Mouse (Mus musculus): Measurements from ENCODE around the gene Arhgap9. TPM values are rescaled to one million over a fixed set of nuclear protein-coding genes. Genes with fewer than 3 reads are reported as not detected.

Gene Arhgap9
- polyA plus RNA-seq, 1 experiment from 2014 or later = 2.2 TPM

- Histone ChIP-seq H3K4me2 (replicated peaks) (no peak overlapping the region), H3K27ac (no peak overlapping the region), H3K4me1 (peaks cover 5% of the 10 kb centered on the region; the same call in 1 of the 2 replicates), H3K27me3 (peaks cover 5% of the 10 kb centered on the region; the same call in 1 of the 2 replicates), H3K9ac (no peak overlapping the region), H3K9me3 (replicated peaks) (no peaks in the 10 kb centered on the region), H3K4me3 (no peak overlapping the region), H3K36me3 (no peaks in the 10 kb centered on the region)
- ATAC-seq (ENCODE audit: low FRiP score) = no peak
- WGBS = 42% methylated on average over 10 of the region's 10 CpGs
Measured at GRCm38 (mm10) chr10:127355336-127355735, 33.6 kb downstream of the Arhgap9 start.

GRCm38 (mm10) chr10:127360714-127361113 lies 39.0 kb downstream of the Arhgap9 start:
- no peaks in the 10 kb centered on the region for H3K9me3 ChIP-seq (replicated peaks)
- ATAC-seq (ENCODE audit: low FRiP score) = no peak
- H3K9ac ChIP-seq = no peak overlapping the region
- no peak overlapping the region for H3K4me2 ChIP-seq (replicated peaks)
- 83% methylated on average over 3 of the region's 3 CpGs for WGBS
- no peaks in the 10 kb centered on the region for H3K36me3 ChIP-seq
- no peak overlapping the region for H3K27ac ChIP-seq
- no peaks in the 10 kb centered on the region for H3K27me3 ChIP-seq
- H3K4me1 ChIP-seq = no peaks in the 10 kb centered on the region
- no peak overlapping the region for H3K4me3 ChIP-seq

GRCm38 (mm10) chr10:127367116-127367515 lies 45.4 kb downstream of the Arhgap9 start:
- H3K27ac ChIP-seq = no peak overlapping the region
- H3K4me1 ChIP-seq = no peaks in the 10 kb centered on the region
- no peaks in the 10 kb centered on the region for H3K9me3 ChIP-seq (replicated peaks)
- ATAC-seq (ENCODE audit: low FRiP score) = no peak
- H3K9ac ChIP-seq = no peak overlapping the region
- no peaks in the 10 kb centered on the region for H3K27me3 ChIP-seq
- no peaks in the 10 kb centered on the region for H3K36me3 ChIP-seq
- H3K4me3 ChIP-seq = no peak overlapping the region
- no peak overlapping the region for H3K4me2 ChIP-seq (replicated peaks)
- 75% methylated on average over 5 of the region's 5 CpGs for WGBS

- Histone ChIP-seq H3K27ac (no peak overlapping the region), H3K4me2 (replicated peaks) (no peak overlapping the region), H3K4me3 (no peak overlapping the region), H3K27me3 (no peaks in the 10 kb centered on the region), H3K9me3 (replicated peaks) (no peaks in the 10 kb centered on the region), H3K4me1 (no peaks in the 10 kb centered on the region), H3K9ac (no peak overlapping the region), H3K36me3 (no peaks in the 10 kb centered on the region)
- ATAC-seq (ENCODE audit: low FRiP score) = no peak
- WGBS = 72% methylated on average over 2 of the region's 2 CpGs
Measured at GRCm38 (mm10) chr10:127368273-127368672, 46.5 kb downstream of the Arhgap9 start.

GRCm38 (mm10) chr10:127369834-127370820 lies 48.4 kb downstream of the Arhgap9 start, which contains the start of gene Inhbc:
Gene Inhbc, minus strand, starts transcription at chr10:127370431.
- Histone ChIP-seq H3K36me3 (no peaks in the 10 kb centered on the region), H3K4me1 (no peaks in the 10 kb centered on the region), H3K9ac (no peak within 1 kb of the TSS), H3K27me3 (no peaks in the 10 kb centered on the region), H3K9me3 (replicated peaks) (no peaks in the 10 kb centered on the region), H3K4me3 (no peak within 1 kb of the TSS), H3K27ac (no peak within 1 kb of the TSS), H3K4me2 (replicated peaks) (no peak within 1 kb of the TSS)
- WGBS = 78% methylated on average over 22 of the region's 22 CpGs
- ATAC-seq (ENCODE audit: low FRiP score) = no peak

GRCm38 (mm10) chr10:127371023-127371422 lies 49.3 kb downstream of the Arhgap9 start:
- Histone ChIP-seq H3K4me1 (no peaks in the 10 kb centered on the region), H3K9ac (no peak overlapping the region), H3K27ac (no peak overlapping the region), H3K9me3 (replicated peaks) (no peaks in the 10 kb centered on the region), H3K4me3 (no peak overlapping the region), H3K27me3 (no peaks in the 10 kb centered on the region), H3K36me3 (no peaks in the 10 kb centered on the region), H3K4me2 (replicated peaks) (no peak overlapping the region)
- ATAC-seq (ENCODE audit: low FRiP score) = no peak
- WGBS = 51% methylated on average over 2 of the region's 2 CpGs

GRCm38 (mm10) chr10:127377700-127378099 lies 55.9 kb downstream of the Arhgap9 start:
- Histone ChIP-seq H3K4me3 (no peak overlapping the region), H3K36me3 (no peaks in the 10 kb centered on the region), H3K27me3 (no peaks in the 10 kb centered on the region), H3K4me2 (replicated peaks) (no peak overlapping the region), H3K9ac (no peak overlapping the region), H3K27ac (no peak overlapping the region), H3K4me1 (peaks cover 9% of the 10 kb centered on the region), H3K9me3 (replicated peaks) (no peaks in the 10 kb centered on the region)
- 74% methylated on average over 3 of the region's 3 CpGs for WGBS
- ATAC-seq (ENCODE audit: low FRiP score) = no peak

Other genes starting within 250 kb of the Arhgap9 start
- gene Agap2, start 246.7 kb upstream of the Arhgap9 start, polyA plus RNA-seq (2016; fragmentation: Nextera tagmentation; extraction: Ambion mirVana) = 1.7 and 2.0 TPM in 2 replicates
- 118 TPM in 2 replicates for gene Os9, start 200.8 kb upstream of the Arhgap9 start, polyA plus RNA-seq (2016; fragmentation: Nextera tagmentation; extraction: Ambion mirVana)
- 21.6 and 25.8 TPM in 2 replicates for gene B4galnt1, start 156.7 kb upstream of the Arhgap9 start, polyA plus RNA-seq (2016; fragmentation: Nextera tagmentation; extraction: Ambion mirVana)
- gene Slc26a10, start 141.3 kb upstream of the Arhgap9 start, polyA plus RNA-seq (2016; fragmentation: Nextera tagmentation; extraction: Ambion mirVana) = 1.2 and 2.2 TPM in 2 replicates
- gene Arhgef25, start 131.9 kb upstream of the Arhgap9 start, polyA plus RNA-seq (2016; fragmentation: Nextera tagmentation; extraction: Ambion mirVana) = 52.2 and 61.4 TPM in 2 replicates
- gene Dtx3, start 126.2 kb upstream of the Arhgap9 start, polyA plus RNA-seq (2016; fragmentation: Nextera tagmentation; extraction: Ambion mirVana) = 199 and 203 TPM in 2 replicates
- 23.2 and 24.9 TPM in 2 replicates for gene Pip4k2c, start 110.4 kb upstream of the Arhgap9 start, polyA plus RNA-seq (2016; fragmentation: Nextera tagmentation; extraction: Ambion mirVana)
- gene Kif5a, start 58.6 kb upstream of the Arhgap9 start, polyA plus RNA-seq (2016; fragmentation: Nextera tagmentation; extraction: Ambion mirVana) = 70.0 and 76.6 TPM in 2 replicates
- gene Dctn2, start 55.6 kb upstream of the Arhgap9 start, polyA plus RNA-seq (2016; fragmentation: Nextera tagmentation; extraction: Ambion mirVana) = 234 and 240 TPM in 2 replicates
- 17.9 and 19.8 TPM in 2 replicates for gene Mbd6, start 32.9 kb upstream of the Arhgap9 start, polyA plus RNA-seq (2016; fragmentation: Nextera tagmentation; extraction: Ambion mirVana)
- 142 and 152 TPM in 2 replicates for gene Mars, start 10.2 kb upstream of the Arhgap9 start, polyA plus RNA-seq (2016; fragmentation: Nextera tagmentation; extraction: Ambion mirVana)
- gene Gli1, start 20.0 kb downstream of the Arhgap9 start, polyA plus RNA-seq (2016; fragmentation: Nextera tagmentation; extraction: Ambion mirVana) = 3.7 and 4.8 TPM in 2 replicates
- gene Inhbe, start 32.4 kb downstream of the Arhgap9 start, polyA plus RNA-seq (2016; fragmentation: Nextera tagmentation; extraction: Ambion mirVana) = 0.08 TPM in 1 of 2 replicates, not detected in the other
- gene Inhbc, start 48.5 kb downstream of the Arhgap9 start, polyA plus RNA-seq (2016; fragmentation: Nextera tagmentation; extraction: Ambion mirVana) = not detected in 2 replicates
- gene R3hdm2, start 58.4 kb downstream of the Arhgap9 start, polyA plus RNA-seq (2016; fragmentation: Nextera tagmentation; extraction: Ambion mirVana) = 39.1 and 41.4 TPM in 2 replicates
- gene Stac3, start 179.7 kb downstream of the Arhgap9 start, polyA plus RNA-seq (2016; fragmentation: Nextera tagmentation; extraction: Ambion mirVana) = 2.2 and 4.8 TPM in 2 replicates
- 7.7 and 8.4 TPM in 2 replicates for gene Ndufa4l2, start 193.0 kb downstream of the Arhgap9 start, polyA plus RNA-seq (2016; fragmentation: Nextera tagmentation; extraction: Ambion mirVana)
- 67.1 and 67.5 TPM in 2 replicates for gene Shmt2, start 200.5 kb downstream of the Arhgap9 start, polyA plus RNA-seq (2016; fragmentation: Nextera tagmentation; extraction: Ambion mirVana)
- 101 and 109 TPM in 2 replicates for gene Nxph4, start 212.6 kb downstream of the Arhgap9 start, polyA plus RNA-seq (2016; fragmentation: Nextera tagmentation; extraction: Ambion mirVana)

Measured in hindbrain, embryonic 12.5 days (tissue).